ENCODE assay signal across 9 mouse cellular contexts in genomic region chr12:30102891-30103565, GRCm38 (mm10). TPM values are rescaled to one million over a fixed set of nuclear protein-coding genes. Genes with fewer than 3 reads are reported as not detected.
DNase-seq lines count a peak whose midpoint lies in the region; ATAC-seq lines count a peak whose summit lies in the region.
"Had no signal": no experiment of that assay in that cellular context is flagged by ENCODE, and none has a peak within 500 bp of the region (broad histone marks: within the 10 kb centered on the region; RNA-seq: fewer than 3 reads in every experiment).

No protein-coding gene starts in this region.

- peaks cover 6% of the 10 kb centered on the region for H3K4me1 ChIP-seq in heart, embryonic 10.5 days
- H3K4me1 ChIP-seq in neural tube, embryonic 12.5 days: no peaks in the 10 kb centered on the region

- H3K9me3 ChIP-seq in heart, embryonic 10.5 days: no peaks in the 10 kb centered on the region
- no peaks in the 10 kb centered on the region for H3K9me3 ChIP-seq in neural tube, embryonic 12.5 days

- H3K27me3 ChIP-seq in heart, embryonic 10.5 days (ENCODE audit: insufficient read depth, poor library complexity, severe bottlenecking): peaks cover 21% of the 10 kb centered on the region
- H3K27me3 ChIP-seq in neural tube, embryonic 12.5 days (replicated peaks): no peaks in the 10 kb centered on the region

- no peak for ATAC-seq in neural tube, embryonic 12.5 days (ENCODE audit: low FRiP score, low read depth)
- ATAC-seq: CD4-positive, CD25-positive, alpha-beta regulatory T cell, adult 4 months had no signal

- peak overlapping the region; percentile 43 for H3K4me3 ChIP-seq in heart, embryonic 10.5 days
- H3K4me3 ChIP-seq in neural tube, embryonic 12.5 days: no peak overlapping the region

- no peak overlapping the region for H3K27ac ChIP-seq in heart, embryonic 10.5 days
- no peak overlapping the region for H3K27ac ChIP-seq in neural tube, embryonic 12.5 days

- H3K4me2 ChIP-seq in neural tube, embryonic 12.5 days (replicated peaks): peak overlapping the region; percentile 35

- WGBS in heart, embryonic 10.5 days: 31% methylated on average over 29 of the region's 29 CpGs
- 39% methylated on average over 29 of the region's 29 CpGs for WGBS in neural tube, embryonic 12.5 days

- no peaks in the 10 kb centered on the region for H3K36me3 ChIP-seq in heart, embryonic 10.5 days
- H3K36me3 ChIP-seq in neural tube, embryonic 12.5 days: no peaks in the 10 kb centered on the region

- DNase-seq in heart, embryonic 10.5 days (ENCODE audit: low spot score): no peak
- no peak for DNase-seq in heart, adult 9 months (ENCODE audit: low spot score in 2 of 2)
- no peak for DNase-seq in neural tube, embryonic 10.5 days (ENCODE audit: extremely low spot score, low spot score)
- DNase-seq in heart, postnatal 4 days: peak; percentile 21
- peak; percentile 60 for DNase-seq in retina, embryonic 14.5 days (ENCODE audit: low spot score)
- DNase-seq in adrenal gland, adult 18-20 months (ENCODE audit: low spot score in 2 of 2): no peak
- no peak for DNase-seq in thymus, postnatal 25 days

- no peak overlapping the region for H3K9ac ChIP-seq in neural tube, embryonic 12.5 days

RNA-seq across cellular contexts. Expression of gene Tpo, which starts 29.4 kb away (rescaled TPM):
- polyA plus RNA-seq in heart, embryonic 10.5 days (2016; fragmentation: Nextera tagmentation; extraction: Ambion mirVana): not detected in 2 replicates
- 0.08 TPM in 1 of 2 replicates, not detected in the other for polyA plus RNA-seq in neural tube, embryonic 12.5 days (2016; fragmentation: Nextera tagmentation; extraction: Ambion mirVana)
- total RNA-seq in heart, postnatal 4 days (2021): not detected
- not detected for total RNA-seq in adrenal gland, adult 18-20 months (2021)
- polyA plus RNA-seq: CD4-positive, CD25-positive, alpha-beta regulatory T cell, adult 4 months had no signal

Comparison
In these comparisons a context has a peak if more than half of its experiments do, and no peak if none do; other contexts are left out.
1. DNase-seq: peak in heart, postnatal 4 days (single experiment) and retina, embryonic 14.5 days (single experiment); none in heart, embryonic 10.5 days (single experiment), heart, adult 9 months (0 of 2), neural tube, embryonic 10.5 days (single experiment), adrenal gland, adult 18-20 months (0 of 2) and thymus, postnatal 25 days (single experiment).